Mouse (Mus musculus) heart, adult 2 months (tissue): ENCODE data around the gene Sept1.

Source experiments
- CTCF ChIP-seq: fragments of 200-600 bp; IDR thresholded peaks from 2 replicates; pipeline ENCODE4 v1.8.1; 2022; ENCODE audit warnings: antibody characterized with exemption, mild to moderate bottlenecking, moderate library complexity
- EP300 ChIP-seq: fragments of 200-500 bp; IDR thresholded peaks from 2 replicates; pipeline ENCODE4 v1.6.1; 2011; ENCODE audit warnings: low read depth, low read length, control low read depth; ENCODE audit not compliant: insufficient read depth
- POLR2A ChIP-seq: fragments of 200-500 bp; IDR thresholded peaks from 2 replicates; pipeline ENCODE4 v1.6.1; 2011; ENCODE audit warnings: mild to moderate bottlenecking, low read depth, low read length, control low read depth; ENCODE audit not compliant: insufficient read depth

GRCm38 (mm10) chr7:127262218-127262961 lies 29.5 kb upstream of the Sept1 start:
- no peak for TF ChIP-seq EP300
- TF ChIP-seq POLR2A, result no peak
- no peak for TF ChIP-seq CTCF
